Comparison of ENCODE assay signal across 19 mouse cellular contexts in genomic region chr16:42836404-42837120, GRCm38 (mm10).
"Had no signal": no experiment of that assay in that cellular context is flagged by ENCODE, and none has a peak within 500 bp of the region (broad histone marks: within the 10 kb centered on the region; RNA-seq: fewer than 3 reads in every experiment).

No protein-coding gene starts in this region.

- H3K36me3 ChIP-seq: embryonic facial prominence, embryonic 10.5 days; embryonic facial prominence, embryonic 12.5 days; embryonic facial prominence, embryonic 13.5 days; embryonic facial prominence, embryonic 15.5 days; forebrain, embryonic 10.5 days; forebrain, embryonic 12.5 days; forebrain, embryonic 15.5 days had no signal

- DNase-seq: cerebellum, postnatal 36 days; gastrocnemius, postnatal 10 days; gastrocnemius, postnatal 14 days; gastrocnemius, postnatal 25 days; gastrocnemius, postnatal 36 days; heart, adult 11 months had no signal

- ATAC-seq: forebrain, embryonic 13.5 days; forebrain, embryonic 14.5 days; forebrain, embryonic 15.5 days; forebrain, embryonic 16.5 days; forebrain, postnatal 0 days had no signal

- H3K4me1 ChIP-seq: embryonic facial prominence, embryonic 10.5 days; embryonic facial prominence, embryonic 12.5 days; embryonic facial prominence, embryonic 13.5 days; embryonic facial prominence, embryonic 15.5 days; forebrain, embryonic 10.5 days; forebrain, embryonic 12.5 days; forebrain, embryonic 13.5 days; forebrain, embryonic 15.5 days had no signal

- H3K4me2 ChIP-seq: embryonic facial prominence, embryonic 12.5 days; embryonic facial prominence, embryonic 13.5 days; embryonic facial prominence, embryonic 15.5 days; forebrain, embryonic 12.5 days; forebrain, embryonic 13.5 days; forebrain, embryonic 15.5 days had no signal

- H3K4me3 ChIP-seq: embryonic facial prominence, embryonic 10.5 days; embryonic facial prominence, embryonic 12.5 days; embryonic facial prominence, embryonic 13.5 days; embryonic facial prominence, embryonic 15.5 days; erythroblast, embryonic 14.5 days; forebrain, embryonic 10.5 days; forebrain, embryonic 12.5 days; forebrain, embryonic 13.5 days; forebrain, embryonic 15.5 days; gastrocnemius, adult 2 months had no signal

- H3K27ac ChIP-seq: embryonic facial prominence, embryonic 10.5 days; embryonic facial prominence, embryonic 12.5 days; embryonic facial prominence, embryonic 13.5 days; embryonic facial prominence, embryonic 15.5 days; forebrain, embryonic 10.5 days; forebrain, embryonic 12.5 days; forebrain, embryonic 13.5 days; forebrain, embryonic 15.5 days; gastrocnemius, adult 2 months had no signal

- H3K9ac ChIP-seq: embryonic facial prominence, embryonic 12.5 days; embryonic facial prominence, embryonic 13.5 days; embryonic facial prominence, embryonic 15.5 days; forebrain, embryonic 12.5 days; forebrain, embryonic 13.5 days; forebrain, embryonic 15.5 days; forebrain, postnatal 0 days had no signal

- H3K9me3 ChIP-seq: embryonic facial prominence, embryonic 10.5 days; embryonic facial prominence, embryonic 12.5 days; embryonic facial prominence, embryonic 13.5 days; embryonic facial prominence, embryonic 15.5 days; forebrain, embryonic 10.5 days; forebrain, embryonic 12.5 days; forebrain, embryonic 13.5 days; forebrain, embryonic 15.5 days had no signal

- H3K27me3 ChIP-seq: embryonic facial prominence, embryonic 12.5 days; embryonic facial prominence, embryonic 13.5 days; embryonic facial prominence, embryonic 15.5 days; forebrain, embryonic 12.5 days; forebrain, embryonic 13.5 days; forebrain, embryonic 15.5 days had no signal
